Mouse (Mus musculus): ENCODE measurements around the gene Gm7073. TPM values are rescaled to one million over a fixed set of nuclear protein-coding genes. Genes with fewer than 3 reads are reported as not detected.

The Gm7073 gene
- total and polyA plus RNA-seq, 2 experiments from 2014 or later = not detected

DNA sequence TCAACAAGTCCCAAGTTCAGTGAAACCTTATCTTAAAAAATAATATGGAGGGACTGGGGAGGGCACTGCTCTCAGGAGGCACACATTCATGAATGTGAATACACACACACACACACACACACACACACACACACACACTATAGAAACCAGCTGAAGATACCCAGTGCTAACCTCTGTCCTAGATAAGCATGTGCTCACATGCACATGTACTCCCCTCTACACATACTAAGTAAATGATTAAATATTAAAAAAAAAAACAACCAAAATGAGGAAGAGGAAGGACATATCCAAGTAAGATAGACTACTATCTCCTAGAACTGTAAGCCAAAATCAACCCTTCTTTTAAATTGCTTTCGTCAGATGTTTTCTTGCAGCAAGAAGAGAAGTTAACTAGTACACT lies 152.2 kb downstream of the Gm7073 start:
- TF ChIP-seq CTCF (IDR thresholded peaks at IDR 0.05; ENCODE audit: low read depth) = no peak
- Histone ChIP-seq H3K9ac (no peak overlapping the region), H3K4me3 (ENCODE audit: low read depth, low read length) (no peak overlapping the region), H3K4me2 (ENCODE audit: low read depth) (no peak overlapping the region), H3K27me3 (ENCODE audit: insufficient read depth, low read length) (no peaks in the 10 kb centered on the region), H3K27ac (ENCODE audit: low read depth, low read length) (no peak overlapping the region), H3K9me3 (ENCODE audit: low read length) (no peaks in the 10 kb centered on the region), H3K4me1 (ENCODE audit: insufficient read depth) (no peaks in the 10 kb centered on the region), H3K36me3 (ENCODE audit: insufficient read depth) (no peaks in the 10 kb centered on the region)
- ATAC-seq = no peak
- DNase-seq = no peak
- 84% methylated on average over 1 of the region's 1 CpGs for WGBS

MicroRNA genes within 50 kb of the gene (microRNA counts, 519-probe panel; counts per million panel counts)
- microRNA mmu-miR-505 = not detected

Small RNA genes within 50 kb of the gene (microRNA-seq; reads per million reads assigned to microRNA genes)
- gene Mir505 = 126 to 152 reads per million in 2 experiments

Other genes starting within 250 kb of the Gm7073 start
- gene Atp11c, start 53.4 kb upstream of the Gm7073 start, total RNA-seq (2014; rRNA removed) = 20.9 and 28.0 TPM in 2 replicates
- 5.2 and 6.8 TPM in 2 replicates for gene Atp11c, start 53.4 kb upstream of the Gm7073 start, polyA plus RNA-seq (2015; fragmentation: Nextera tagmentation; extraction: Ambion mirVana)